Mouse (Mus musculus): Measurements from ENCODE around the gene Gipc3. TPM values are rescaled to one million over a fixed set of nuclear protein-coding genes. Genes with fewer than 3 reads are reported as not detected.
A peak's percentile ranks its signal among the peaks of the same experiment; 100 is the strongest.

Gipc3 gene
- 0.07 TPM in 1 of 2 replicates, not detected in the other for polyA plus RNA-seq (2014; fragmentation: Nextera tagmentation; extraction: Ambion mirVana)

DNA sequence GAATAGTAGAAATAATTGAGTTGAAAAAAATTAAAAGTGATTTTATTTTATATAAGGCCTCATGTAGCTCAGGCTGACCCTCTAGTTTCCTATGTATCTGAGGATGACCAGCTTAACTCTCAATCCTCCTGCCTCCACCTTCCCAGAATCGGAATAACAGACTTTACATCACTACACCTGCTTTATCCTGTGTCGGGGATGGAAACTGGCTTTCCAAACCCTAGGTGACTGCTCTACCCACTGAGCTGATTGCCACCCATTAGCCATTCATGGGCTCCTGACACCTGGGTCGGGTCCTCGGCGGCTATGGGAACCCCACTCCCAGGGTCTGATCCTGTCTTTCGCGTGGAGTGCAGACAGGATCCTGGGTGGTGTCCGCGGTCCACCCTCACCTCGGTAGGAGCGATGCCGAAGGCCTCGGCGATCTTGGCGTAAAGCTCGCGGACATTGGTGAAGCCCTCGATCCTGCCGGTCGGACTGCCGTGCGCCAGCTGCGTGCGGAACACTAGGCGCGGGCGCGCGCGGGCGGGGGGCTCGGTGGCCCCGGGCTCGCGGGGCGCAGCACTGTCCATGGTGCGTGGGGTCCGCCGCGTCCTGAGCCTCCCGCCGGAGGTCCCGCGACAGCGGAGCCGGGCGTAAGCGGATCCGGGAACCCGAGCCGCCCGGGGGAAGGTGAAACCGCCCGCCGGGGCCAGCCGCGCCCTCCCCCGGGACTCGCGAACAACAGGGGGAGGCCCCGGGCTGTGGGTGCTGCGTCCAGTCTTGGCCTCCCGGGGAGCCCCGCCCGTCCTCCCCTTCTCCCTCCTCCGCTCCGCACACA is at the start of gene Gipc3:
TSS of gene Gipc3 (minus strand) at position 581 of the 820 bp plus-strand sequence.
- no peak for ATAC-seq (replicated peaks; ENCODE audit: low FRiP score)
- WGBS, result 7% methylated on average over 40 of the region's 67 CpGs
- Histone ChIP-seq H3K4me2 (ENCODE audit: low read depth, low read length, severe bottlenecking) (peak within 1 kb of the TSS; percentile 59), H3K36me3 (ENCODE audit: control insufficient read depth, insufficient read depth, low read length) (no peaks in the 10 kb centered on the region; the same call in 1 of the 2 replicates), H3K4me1 (replicated peaks; ENCODE audit: control insufficient read depth, insufficient read depth, low read length) (peaks cover 15% of the 10 kb centered on the region), H3K27me3 (ENCODE audit: control insufficient read depth, insufficient read depth, low read length) (peaks cover 37% of the 10 kb centered on the region), H3K4me3 (ENCODE audit: low read depth, low read length) (peak within 1 kb of the TSS; percentile 32), H3K9ac (ENCODE audit: low read length) (peak within 1 kb of the TSS; percentile 41), H3K27ac (ENCODE audit: low read depth, low read length) (no peak within 1 kb of the TSS), H3K9me3 (ENCODE audit: control insufficient read depth, low read length) (no peaks in the 10 kb centered on the region)
- no peak for DNase-seq (ENCODE audit: low spot score)

DNA sequence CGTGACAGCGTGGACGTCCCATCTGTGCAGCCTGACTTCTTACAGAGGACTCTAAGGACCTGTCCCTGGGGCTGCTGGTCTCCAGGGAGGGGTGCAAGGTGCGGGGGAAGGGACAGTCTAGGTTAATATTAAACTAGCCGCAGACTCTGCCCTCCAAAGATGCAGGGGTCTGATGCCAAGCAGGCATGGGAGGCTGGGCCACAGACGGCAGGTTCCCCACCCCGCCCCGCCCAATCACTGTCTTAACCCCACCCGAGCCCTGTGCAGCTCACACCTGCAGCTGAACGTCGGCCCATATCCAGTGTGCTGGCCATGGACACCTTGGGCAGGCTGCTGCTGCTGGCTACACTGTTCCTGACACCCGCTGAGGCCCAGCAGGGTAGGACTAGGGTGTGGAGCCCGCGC is 49.7 kb upstream of the Gipc3 start, which contains the start of gene Smim24:
TSS of gene Smim24 (plus strand) at position 271 of the 405 bp plus-strand sequence.
- Histone ChIP-seq H3K4me1 (replicated peaks; ENCODE audit: control insufficient read depth, insufficient read depth, low read length) (peaks cover 3% of the 10 kb centered on the region), H3K27ac (ENCODE audit: low read depth, low read length) (no peak within 1 kb of the TSS), H3K4me2 (ENCODE audit: low read depth, low read length, severe bottlenecking) (peak within 1 kb of the TSS; percentile 34; the same call in 1 of the 2 replicates), H3K9me3 (ENCODE audit: control insufficient read depth, low read length) (no peaks in the 10 kb centered on the region), H3K36me3 (ENCODE audit: control insufficient read depth, insufficient read depth, low read length) (peaks cover 2% of the 10 kb centered on the region; the same call in 1 of the 2 replicates), H3K4me3 (ENCODE audit: low read depth, low read length) (peak within 1 kb of the TSS; percentile 1; the same call in 1 of the 2 replicates), H3K9ac (ENCODE audit: low read length) (peak within 1 kb of the TSS; percentile 3; the same call in 1 of the 2 replicates), H3K27me3 (ENCODE audit: control insufficient read depth, insufficient read depth, low read length) (no peaks in the 10 kb centered on the region)
- ATAC-seq (replicated peaks; ENCODE audit: low FRiP score), result no peak
- no peak for DNase-seq (ENCODE audit: low spot score)
- 71% methylated on average over 14 of the region's 14 CpGs for WGBS

DNA sequence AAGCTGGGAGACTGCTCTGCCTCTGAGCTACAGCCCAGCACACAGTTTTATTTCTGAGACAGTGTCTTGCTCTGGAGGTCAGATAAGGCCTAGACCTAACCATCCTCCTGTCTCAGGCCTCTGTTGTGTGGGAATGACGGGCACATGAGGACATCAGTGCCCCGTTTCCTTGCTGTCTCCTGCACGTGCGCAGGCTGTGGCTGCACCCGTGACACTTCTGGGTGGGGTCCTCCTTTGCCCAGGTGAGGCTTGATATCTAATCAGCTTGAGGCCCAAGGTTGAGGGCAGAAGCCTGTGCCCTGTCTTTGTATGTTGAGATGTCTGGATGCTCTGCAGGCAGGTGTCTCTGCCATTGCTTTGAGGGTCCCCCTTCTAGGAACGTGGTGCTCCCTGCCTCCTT is 49.2 kb upstream of the Gipc3 start:
- no peak for ATAC-seq (replicated peaks; ENCODE audit: low FRiP score)
- Histone ChIP-seq H3K9ac (ENCODE audit: low read length) (no peak overlapping the region), H3K27ac (ENCODE audit: low read depth, low read length) (no peak overlapping the region), H3K9me3 (ENCODE audit: control insufficient read depth, low read length) (no peaks in the 10 kb centered on the region), H3K4me2 (ENCODE audit: low read depth, low read length, severe bottlenecking) (no peak overlapping the region), H3K4me3 (ENCODE audit: low read depth, low read length) (no peak overlapping the region), H3K27me3 (ENCODE audit: control insufficient read depth, insufficient read depth, low read length) (no peaks in the 10 kb centered on the region), H3K4me1 (replicated peaks; ENCODE audit: control insufficient read depth, insufficient read depth, low read length) (peaks cover 3% of the 10 kb centered on the region), H3K36me3 (ENCODE audit: control insufficient read depth, insufficient read depth, low read length) (peaks cover 2% of the 10 kb centered on the region; the same call in 1 of the 2 replicates)
- whole genome bisulfite sequencing, result 81% methylated on average over 6 of the region's 6 CpGs
- DNase-seq (ENCODE audit: low spot score), result no peak

DNA sequence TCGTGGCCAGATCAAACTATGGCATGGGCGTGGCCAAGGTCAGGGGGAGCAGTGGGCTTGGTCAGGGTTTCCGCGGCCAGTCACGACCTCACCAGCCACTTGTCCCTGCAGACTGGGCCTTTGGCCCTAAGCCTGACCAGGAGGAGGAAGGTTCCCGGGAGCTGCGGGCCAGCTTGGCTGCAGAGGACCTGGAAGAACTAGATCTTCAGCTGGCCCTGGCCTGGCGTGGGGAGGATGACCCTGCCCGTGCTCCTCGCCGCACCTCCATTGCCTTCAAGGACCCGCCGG is 47.6 kb upstream of the Gipc3 start:
- no peak overlapping the region for H3K4me3 ChIP-seq (ENCODE audit: low read depth, low read length)
- no peak overlapping the region for H3K27ac ChIP-seq (ENCODE audit: low read depth, low read length)
- peaks cover 5% of the 10 kb centered on the region; the same call in 1 of the 2 replicates for H3K4me1 ChIP-seq (replicated peaks; ENCODE audit: control insufficient read depth, insufficient read depth, low read length)
- no peaks in the 10 kb centered on the region for H3K27me3 ChIP-seq (ENCODE audit: control insufficient read depth, insufficient read depth, low read length)
- H3K9me3 ChIP-seq (ENCODE audit: control insufficient read depth, low read length), result no peaks in the 10 kb centered on the region
- peaks cover 2% of the 10 kb centered on the region; the same call in 1 of the 2 replicates for H3K36me3 ChIP-seq (ENCODE audit: control insufficient read depth, insufficient read depth, low read length)
- no peak for ATAC-seq (replicated peaks; ENCODE audit: low FRiP score)
- H3K4me2 ChIP-seq (ENCODE audit: low read depth, low read length, severe bottlenecking), result no peak overlapping the region
- 90% methylated on average over 13 of the region's 13 CpGs for WGBS
- DNase-seq (ENCODE audit: low spot score), result no peak
- H3K9ac ChIP-seq (ENCODE audit: low read length), result no peak overlapping the region

DNA sequence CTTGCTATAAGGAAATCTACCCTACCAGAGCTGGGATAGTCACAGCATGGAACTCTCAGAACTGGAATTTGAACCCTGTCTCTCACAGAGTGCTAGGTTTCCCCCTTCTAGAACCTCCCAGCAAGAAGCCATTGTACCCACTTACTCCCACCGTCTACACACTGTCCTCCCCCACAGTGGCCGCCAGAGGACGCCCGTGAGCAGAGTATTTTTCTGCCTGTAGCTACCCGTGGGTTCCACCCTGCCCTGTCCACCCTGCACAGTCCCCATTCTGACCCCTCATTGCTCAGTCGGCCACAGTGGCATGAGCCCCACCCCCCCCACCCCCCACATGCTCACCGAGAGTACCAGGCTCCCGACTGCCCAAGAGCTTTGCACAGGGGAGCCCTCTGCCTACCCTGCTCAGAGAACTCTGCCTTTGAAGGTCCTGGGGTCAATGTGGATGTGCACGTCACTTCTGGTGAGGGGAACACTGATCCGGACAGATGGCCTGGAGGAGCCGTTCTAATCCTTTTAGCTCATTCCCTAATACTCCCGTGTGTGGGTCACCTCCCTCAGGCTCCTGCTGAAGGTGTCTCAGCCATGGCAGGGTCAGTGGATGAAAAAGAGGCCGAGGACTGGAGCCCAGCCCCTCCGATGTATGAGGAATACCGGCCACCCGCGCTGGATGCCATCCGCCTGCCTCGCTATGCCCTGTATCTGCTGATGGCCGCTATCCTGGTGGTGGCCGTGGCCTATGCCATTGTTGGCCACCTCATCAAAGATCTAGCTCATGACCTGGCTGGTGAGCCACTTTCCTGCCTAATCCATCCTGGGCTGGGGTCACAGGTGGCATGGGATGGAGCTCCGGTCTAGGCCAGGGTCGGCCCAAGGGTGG is 47.0 kb upstream of the Gipc3 start:
- Histone ChIP-seq H3K4me1 (replicated peaks; ENCODE audit: control insufficient read depth, insufficient read depth, low read length) (peaks cover 8% of the 10 kb centered on the region), H3K4me2 (ENCODE audit: low read depth, low read length, severe bottlenecking) (no peak overlapping the region), H3K4me3 (ENCODE audit: low read depth, low read length) (no peak overlapping the region), H3K36me3 (ENCODE audit: control insufficient read depth, insufficient read depth, low read length) (peaks cover 2% of the 10 kb centered on the region; the same call in 1 of the 2 replicates), H3K27ac (ENCODE audit: low read depth, low read length) (no peak overlapping the region), H3K9ac (ENCODE audit: low read length) (no peak overlapping the region), H3K27me3 (ENCODE audit: control insufficient read depth, insufficient read depth, low read length) (no peaks in the 10 kb centered on the region), H3K9me3 (ENCODE audit: control insufficient read depth, low read length) (no peaks in the 10 kb centered on the region)
- 59% methylated on average over 23 of the region's 23 CpGs for WGBS
- DNase-seq (ENCODE audit: low spot score) (peak; percentile 89), ATAC-seq (replicated peaks; ENCODE audit: low FRiP score) (peak; percentile 66; the same call in 1 of the 2 replicates)

DNA sequence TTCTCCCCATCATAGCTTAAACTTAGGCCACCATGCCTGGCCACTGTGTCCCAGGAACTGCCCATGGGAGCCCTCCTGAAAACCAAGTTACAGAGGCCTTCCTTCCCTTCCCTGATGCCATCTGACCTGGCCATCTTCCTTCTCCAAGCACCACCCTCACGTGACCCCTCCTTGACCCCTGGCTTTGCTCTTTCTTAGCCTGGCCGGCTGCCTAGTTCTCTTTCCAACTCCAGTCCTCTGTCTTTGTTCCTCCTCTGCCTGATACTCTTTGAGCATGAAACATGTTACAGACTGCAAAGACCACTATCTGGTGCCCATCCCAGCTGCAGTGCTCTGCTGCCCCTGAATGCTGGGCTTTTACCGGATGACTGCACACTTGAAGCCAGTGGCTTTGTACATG is 46.3 kb upstream of the Gipc3 start:
- no peak overlapping the region for H3K9ac ChIP-seq (ENCODE audit: low read length)
- no peak for ATAC-seq (replicated peaks; ENCODE audit: low FRiP score)

DNA sequence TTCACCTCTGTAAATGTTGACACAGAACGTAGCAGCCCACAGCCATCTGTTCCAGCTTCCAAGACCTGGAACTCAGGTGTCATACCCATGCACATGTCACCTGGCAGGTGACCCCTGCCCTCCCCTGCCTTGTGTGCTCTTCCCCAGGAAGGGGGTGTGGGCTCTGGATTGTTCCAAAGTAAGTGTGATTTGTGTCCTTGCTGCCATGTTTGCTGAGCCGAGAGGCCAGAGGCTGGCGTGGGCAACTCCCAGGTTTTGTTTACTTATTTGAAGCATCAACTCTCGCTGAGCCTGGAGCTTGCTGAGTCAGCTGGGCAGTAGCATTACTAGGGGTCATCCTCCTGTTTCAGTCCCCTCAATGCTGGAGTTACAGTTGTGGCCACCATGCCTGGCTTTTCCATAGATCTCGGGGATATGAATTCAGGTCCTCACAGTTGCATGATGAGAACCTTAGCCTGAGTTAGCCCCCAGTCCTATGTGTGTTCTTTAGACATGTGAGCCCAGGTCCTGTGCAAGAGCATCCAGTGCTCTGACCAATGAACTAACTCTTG is 45.5 kb upstream of the Gipc3 start, which contains the start of gene Gm48552:
TSS of gene Gm48552 (plus strand) at position 501 of the 551 bp plus-strand sequence.
- no peak within 1 kb of the TSS for H3K4me3 ChIP-seq (ENCODE audit: low read depth, low read length)
- DNase-seq (ENCODE audit: low spot score), result no peak
- H3K4me2 ChIP-seq (ENCODE audit: low read depth, low read length, severe bottlenecking), result no peak within 1 kb of the TSS
- H3K4me1 ChIP-seq (replicated peaks; ENCODE audit: control insufficient read depth, insufficient read depth, low read length), result peaks cover 11% of the 10 kb centered on the region
- no peaks in the 10 kb centered on the region for H3K27me3 ChIP-seq (ENCODE audit: control insufficient read depth, insufficient read depth, low read length)
- H3K27ac ChIP-seq (ENCODE audit: low read depth, low read length), result no peak within 1 kb of the TSS
- 95% methylated on average over 5 of the region's 5 CpGs for WGBS
- peaks cover 2% of the 10 kb centered on the region; the same call in 1 of the 2 replicates for H3K36me3 ChIP-seq (ENCODE audit: control insufficient read depth, insufficient read depth, low read length)
- no peak for ATAC-seq (replicated peaks; ENCODE audit: low FRiP score)
- H3K9ac ChIP-seq (ENCODE audit: low read length), result no peak within 1 kb of the TSS
- H3K9me3 ChIP-seq (ENCODE audit: control insufficient read depth, low read length), result no peaks in the 10 kb centered on the region

More for the DNA sequence above, 46.3 kb upstream of the Gipc3 start:
- Histone ChIP-seq H3K27me3 (ENCODE audit: control insufficient read depth, insufficient read depth, low read length) (no peaks in the 10 kb centered on the region), H3K4me1 (replicated peaks; ENCODE audit: control insufficient read depth, insufficient read depth, low read length) (peaks cover 11% of the 10 kb centered on the region), H3K36me3 (ENCODE audit: control insufficient read depth, insufficient read depth, low read length) (peaks cover 2% of the 10 kb centered on the region; the same call in 1 of the 2 replicates), H3K27ac (ENCODE audit: low read depth, low read length) (no peak overlapping the region), H3K9me3 (ENCODE audit: control insufficient read depth, low read length) (no peaks in the 10 kb centered on the region), H3K4me3 (ENCODE audit: low read depth, low read length) (no peak overlapping the region), H3K4me2 (ENCODE audit: low read depth, low read length, severe bottlenecking) (no peak overlapping the region)
- WGBS, result 66% methylated on average over 3 of the region's 3 CpGs
- no peak for DNase-seq (ENCODE audit: low spot score)

DNA sequence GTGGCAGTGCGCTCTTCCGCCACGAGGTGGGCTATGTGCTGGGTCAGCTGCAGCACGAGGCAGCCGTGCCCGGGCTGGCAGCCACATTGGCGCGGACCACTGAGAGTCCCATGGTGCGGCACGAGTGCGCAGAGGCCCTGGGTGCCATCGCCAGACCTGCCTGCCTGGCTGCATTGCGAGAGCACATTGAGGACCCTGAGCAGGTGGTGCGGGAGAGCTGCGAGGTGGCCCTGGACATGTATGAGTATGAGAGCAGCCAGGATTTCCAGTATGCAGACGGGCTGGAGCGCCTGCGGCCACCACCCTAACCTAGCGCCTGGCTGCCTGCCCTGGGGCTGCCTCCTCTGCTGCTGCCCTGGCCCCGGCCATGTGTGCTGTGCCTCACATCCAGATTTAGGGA is 44.6 kb upstream of the Gipc3 start:
- ATAC-seq (replicated peaks; ENCODE audit: low FRiP score) (no peak), DNase-seq (ENCODE audit: low spot score) (no peak)
- no peak overlapping the region for H3K9ac ChIP-seq (ENCODE audit: low read length)
- no peak overlapping the region for H3K4me2 ChIP-seq (ENCODE audit: low read depth, low read length, severe bottlenecking)
- H3K9me3 ChIP-seq (ENCODE audit: control insufficient read depth, low read length), result no peaks in the 10 kb centered on the region
- no peak overlapping the region for H3K4me3 ChIP-seq (ENCODE audit: low read depth, low read length)
- WGBS, result 95% methylated on average over 20 of the region's 20 CpGs
- H3K4me1 ChIP-seq (replicated peaks; ENCODE audit: control insufficient read depth, insufficient read depth, low read length), result peaks cover 7% of the 10 kb centered on the region
- no peak overlapping the region for H3K27ac ChIP-seq (ENCODE audit: low read depth, low read length)
- peaks cover 2% of the 10 kb centered on the region; the same call in 1 of the 2 replicates for H3K36me3 ChIP-seq (ENCODE audit: control insufficient read depth, insufficient read depth, low read length)
- no peaks in the 10 kb centered on the region for H3K27me3 ChIP-seq (ENCODE audit: control insufficient read depth, insufficient read depth, low read length)

Measured in forebrain, embryonic 11.5 days (tissue).